Mouse (Mus musculus): Measurements from ENCODE around the gene Xpnpep1. TPM values are rescaled to one million over a fixed set of nuclear protein-coding genes. Genes with fewer than 3 reads are reported as not detected.

The Xpnpep1 gene
- polyA plus RNA-seq, 1 experiment, result 64.2 TPM

DNA sequence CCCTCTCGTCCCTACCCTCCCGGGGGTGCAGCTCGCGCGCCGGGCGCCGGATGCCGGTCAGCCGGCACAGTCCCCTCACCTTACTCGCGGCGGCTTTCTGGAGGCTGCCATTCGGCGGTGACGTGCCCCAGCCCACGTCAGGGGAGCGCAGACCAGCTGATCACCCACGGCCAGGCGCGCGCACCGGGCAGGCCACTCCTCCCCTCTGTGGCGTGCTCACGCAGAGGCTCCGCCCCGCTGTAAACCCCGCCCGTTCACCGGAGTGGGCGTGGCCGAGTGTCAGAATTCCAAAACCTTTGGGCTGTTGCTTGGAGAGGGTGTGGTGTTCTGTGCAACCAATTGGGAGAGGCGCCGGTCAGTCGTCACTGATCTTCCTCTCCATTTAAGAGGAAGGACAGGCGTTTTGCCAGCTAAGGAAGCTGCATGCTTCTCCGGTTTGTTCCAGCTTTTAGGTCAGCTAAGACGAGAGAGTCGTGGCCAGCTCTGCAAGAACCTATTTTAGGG is 1.5 kb downstream of the Xpnpep1 start:
- peak; percentile 100 for DNase-seq
- no peak for TF ChIP-seq CTCF (IDR thresholded peaks at IDR 0.05; ENCODE audit: insufficient read depth, low read length)
- peak; percentile 71; the same call in 1 of the 2 replicates for TF ChIP-seq POLR2A (IDR thresholded peaks at IDR 0.05; ENCODE audit: borderline replicate concordance, extremely low read depth, low read depth, low read length)
- WGBS, result under 1% methylated on average over 39 of the region's 39 CpGs
- Histone ChIP-seq H3K4me3 (replicated peaks; ENCODE audit: extremely low read depth, low read depth, low read length) (peak overlapping the region; percentile 72), H3K4me1 (ENCODE audit: control insufficient read depth, insufficient read depth, low read length) (peaks cover 17% of the 10 kb centered on the region)

DNA sequence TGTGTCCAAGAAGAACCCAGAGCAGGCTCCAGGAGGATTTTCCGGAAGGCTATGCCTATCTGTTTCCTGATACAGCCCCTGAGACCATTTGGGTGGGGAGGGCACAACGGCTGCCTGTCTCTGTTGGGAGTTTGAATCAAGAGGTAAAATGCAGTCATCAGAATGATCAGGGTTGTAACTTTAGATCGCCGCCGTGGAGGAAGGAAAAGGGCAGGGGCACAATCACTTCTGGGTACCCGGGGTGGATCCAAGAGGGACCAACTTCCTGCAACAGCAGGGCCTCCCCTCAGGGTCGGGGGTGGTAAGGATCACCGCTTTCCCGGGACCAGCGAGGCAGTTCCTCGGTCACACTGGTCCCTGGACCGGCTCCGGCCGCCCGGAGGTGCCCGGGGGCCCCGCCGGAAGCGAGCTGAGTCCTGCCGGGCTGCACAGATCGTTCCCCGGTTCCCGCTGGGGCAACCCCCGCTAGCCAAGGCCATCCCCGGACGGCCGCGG is 2.0 kb downstream of the Xpnpep1 start:
- Histone ChIP-seq H3K4me3 (replicated peaks; ENCODE audit: extremely low read depth, low read depth, low read length) (peak overlapping the region; percentile 72), H3K4me1 (ENCODE audit: control insufficient read depth, insufficient read depth, low read length) (peaks cover 17% of the 10 kb centered on the region)
- no peak for DNase-seq
- under 1% methylated on average over 28 of the region's 28 CpGs for WGBS
- TF ChIP-seq POLR2A (IDR thresholded peaks at IDR 0.05; ENCODE audit: borderline replicate concordance, extremely low read depth, low read depth, low read length) (peak; percentile 31; the same call in 1 of the 2 replicates), CTCF (IDR thresholded peaks at IDR 0.05; ENCODE audit: insufficient read depth, low read length) (no peak)

DNA sequence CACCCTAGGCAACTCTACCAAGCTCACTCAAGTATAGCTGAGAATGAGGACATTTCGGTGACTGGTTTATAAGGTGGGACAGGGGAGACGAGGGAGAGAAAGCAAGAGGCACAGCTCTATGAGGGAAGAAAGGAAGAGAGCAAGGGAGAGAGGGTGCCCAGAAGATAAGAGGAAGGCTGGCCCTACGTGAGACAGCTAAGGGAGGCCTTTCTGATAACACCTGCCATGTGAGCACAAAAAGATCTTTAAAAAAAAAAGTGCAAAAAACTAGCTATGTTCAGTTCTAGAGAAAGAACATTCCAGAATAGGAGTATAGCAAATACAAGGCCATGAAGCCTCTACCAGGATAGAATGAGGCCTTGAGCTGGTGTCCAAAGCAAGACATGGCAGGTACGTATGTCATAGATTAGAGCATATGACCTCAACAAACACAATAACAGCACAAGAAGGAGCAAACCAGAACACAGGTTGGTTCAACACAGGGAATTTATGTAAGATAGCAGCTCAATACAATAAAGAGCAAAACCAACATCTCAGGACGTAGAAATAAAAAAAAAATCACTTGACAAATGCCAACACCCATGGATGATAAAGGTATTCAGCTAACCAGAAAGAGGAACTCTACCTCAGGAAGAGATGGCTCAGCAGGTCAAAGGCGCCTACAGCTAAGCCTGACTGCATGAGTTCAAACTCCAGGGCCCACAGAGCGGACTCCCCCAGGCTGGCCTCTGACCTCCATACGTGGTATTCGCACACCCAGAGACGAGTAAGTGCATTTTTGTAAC is 6.7 kb downstream of the Xpnpep1 start:
- Histone ChIP-seq H3K4me3 (replicated peaks; ENCODE audit: extremely low read depth, low read depth, low read length) (no peak overlapping the region), H3K4me1 (ENCODE audit: control insufficient read depth, insufficient read depth, low read length) (peaks cover 8% of the 10 kb centered on the region; the same call in 1 of the 2 replicates)
- 89% methylated on average over 10 of the region's 10 CpGs for WGBS
- DNase-seq, result no peak
- TF ChIP-seq POLR2A (IDR thresholded peaks at IDR 0.05; ENCODE audit: borderline replicate concordance, extremely low read depth, low read depth, low read length) (no peak), CTCF (IDR thresholded peaks at IDR 0.05; ENCODE audit: insufficient read depth, low read length) (no peak)

DNA sequence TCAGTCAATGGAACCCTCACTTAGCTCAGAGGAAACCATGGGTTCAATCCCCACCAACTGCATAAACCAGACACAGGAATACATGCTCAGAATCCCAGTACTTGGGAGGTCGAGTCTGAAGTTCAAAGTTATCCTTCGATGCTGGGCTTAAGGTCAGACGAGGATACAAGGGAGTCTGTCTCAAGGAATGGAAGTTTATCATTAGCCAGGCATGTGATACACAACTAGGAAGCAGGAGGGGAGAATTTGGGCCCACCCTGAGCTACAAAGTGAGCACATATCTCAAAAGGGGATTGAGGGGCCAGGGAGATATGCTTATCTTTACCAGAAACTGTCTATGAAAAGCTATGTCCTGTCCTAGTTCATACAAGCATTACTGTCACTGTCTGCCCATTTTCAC is 7.4 kb downstream of the Xpnpep1 start:
- no peak for DNase-seq
- no peak for TF ChIP-seq POLR2A (IDR thresholded peaks at IDR 0.05; ENCODE audit: borderline replicate concordance, extremely low read depth, low read depth, low read length)
- no peak for TF ChIP-seq CTCF (IDR thresholded peaks at IDR 0.05; ENCODE audit: insufficient read depth, low read length)
- Histone ChIP-seq H3K4me1 (ENCODE audit: control insufficient read depth, insufficient read depth, low read length) (peaks cover 8% of the 10 kb centered on the region; the same call in 1 of the 2 replicates), H3K4me3 (replicated peaks; ENCODE audit: extremely low read depth, low read depth, low read length) (no peak overlapping the region)
- 62% methylated on average over 3 of the region's 3 CpGs for WGBS

DNA sequence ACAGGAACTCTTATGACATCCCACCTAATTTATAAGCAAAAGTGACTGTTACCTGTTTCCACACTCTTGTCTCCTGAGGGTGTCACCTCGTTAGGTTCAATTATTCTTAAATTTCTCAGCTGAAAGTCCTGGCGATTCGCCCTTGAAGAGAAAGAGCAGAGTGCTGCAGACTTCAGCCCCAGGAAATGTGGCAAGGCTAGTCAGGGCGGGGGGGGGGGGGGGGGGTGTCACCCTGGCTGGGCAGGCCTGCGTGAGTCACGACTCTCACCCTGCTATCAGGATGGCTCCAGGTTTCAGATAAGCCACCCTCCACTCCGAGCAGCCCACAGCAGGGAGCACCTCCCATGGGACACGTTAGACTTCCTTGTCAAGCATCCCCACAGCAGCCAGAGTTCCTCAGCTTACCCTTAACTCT is 8.1 kb downstream of the Xpnpep1 start:
- 41% methylated on average over 8 of the region's 8 CpGs for WGBS
- DNase-seq, result no peak
- no peak for TF ChIP-seq CTCF (IDR thresholded peaks at IDR 0.05; ENCODE audit: insufficient read depth, low read length)
- no peak for TF ChIP-seq POLR2A (IDR thresholded peaks at IDR 0.05; ENCODE audit: borderline replicate concordance, extremely low read depth, low read depth, low read length)
- Histone ChIP-seq H3K4me3 (replicated peaks; ENCODE audit: extremely low read depth, low read depth, low read length) (no peak overlapping the region), H3K4me1 (ENCODE audit: control insufficient read depth, insufficient read depth, low read length) (peaks cover 3% of the 10 kb centered on the region; the same call in 1 of the 2 replicates)

DNA sequence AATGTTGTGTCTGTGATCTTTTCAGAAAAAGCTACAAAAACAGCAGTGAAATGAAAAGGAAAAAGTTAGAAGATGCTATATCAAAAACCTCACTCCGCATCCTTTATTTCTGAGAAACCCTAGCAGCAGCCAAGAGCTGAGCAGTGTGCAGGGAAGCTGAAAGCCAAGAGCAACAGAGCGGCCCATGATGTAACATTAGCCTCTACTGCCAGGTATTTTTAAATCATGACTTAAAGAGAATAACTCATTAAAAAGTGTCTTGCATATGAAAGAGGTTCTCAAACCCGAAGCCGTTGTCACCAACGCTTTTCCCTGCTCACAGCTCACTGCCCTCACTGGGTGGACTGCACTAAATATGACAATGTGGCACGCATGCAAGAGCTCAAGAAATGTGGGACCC is 9.7 kb downstream of the Xpnpep1 start:
- 92% methylated on average over 6 of the region's 6 CpGs for WGBS
- H3K4me3 ChIP-seq (replicated peaks; ENCODE audit: extremely low read depth, low read depth, low read length), result no peak overlapping the region
- no peak for DNase-seq
- H3K4me1 ChIP-seq (ENCODE audit: control insufficient read depth, insufficient read depth, low read length), result no peaks in the 10 kb centered on the region; the same call in 1 of the 2 replicates
- no peak for TF ChIP-seq CTCF (IDR thresholded peaks at IDR 0.05; ENCODE audit: insufficient read depth, low read length)
- TF ChIP-seq POLR2A (IDR thresholded peaks at IDR 0.05; ENCODE audit: borderline replicate concordance, extremely low read depth, low read depth, low read length), result no peak

DNA sequence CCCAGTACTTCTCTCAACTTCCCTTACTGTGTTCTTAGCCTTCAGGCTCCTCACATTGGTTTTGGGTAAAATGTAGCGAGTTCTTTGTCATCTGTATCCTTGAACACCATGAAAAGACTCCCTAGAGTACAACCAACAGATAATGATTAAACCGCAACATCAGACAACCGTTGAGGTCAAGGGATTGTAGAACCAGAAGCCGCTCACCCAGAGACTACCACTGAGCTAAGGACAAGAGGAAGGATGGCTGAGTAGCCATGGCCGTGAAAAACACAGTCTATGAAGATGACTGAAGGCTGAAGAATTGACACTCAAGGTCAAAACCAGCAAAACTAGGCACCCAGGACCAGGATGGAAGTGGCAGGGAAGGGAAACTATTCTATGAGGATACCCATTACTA is 10.3 kb downstream of the Xpnpep1 start:
- 96% methylated on average over 5 of the region's 5 CpGs for WGBS
- TF ChIP-seq POLR2A (IDR thresholded peaks at IDR 0.05; ENCODE audit: borderline replicate concordance, extremely low read depth, low read depth, low read length), result no peak
- no peak for DNase-seq
- Histone ChIP-seq H3K4me3 (replicated peaks; ENCODE audit: extremely low read depth, low read depth, low read length) (no peak overlapping the region), H3K4me1 (ENCODE audit: control insufficient read depth, insufficient read depth, low read length) (no peaks in the 10 kb centered on the region; the same call in 1 of the 2 replicates)

DNA sequence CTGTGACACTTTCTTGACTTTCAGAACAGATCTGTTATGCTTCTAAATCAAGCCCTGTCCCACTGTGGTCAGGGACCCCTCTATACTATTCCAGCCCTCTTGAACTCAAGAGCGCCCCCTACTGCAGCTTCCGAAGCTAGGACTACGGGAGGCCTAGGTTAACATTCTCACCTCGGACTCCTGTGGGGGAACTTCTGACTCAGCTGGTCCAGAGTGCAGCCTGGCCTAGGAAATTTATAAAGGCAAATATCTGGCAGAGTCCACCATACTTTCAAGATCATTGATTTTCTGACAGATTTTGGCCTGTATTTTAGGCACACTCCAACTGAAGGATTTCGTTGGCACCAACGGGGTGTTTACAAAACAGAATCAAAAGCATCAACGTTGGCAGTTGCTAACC is 11.0 kb downstream of the Xpnpep1 start:
- no peak for DNase-seq
- no peak overlapping the region for H3K4me3 ChIP-seq (replicated peaks; ENCODE audit: extremely low read depth, low read depth, low read length)
- 87% methylated on average over 7 of the region's 7 CpGs for WGBS
- TF ChIP-seq POLR2A (IDR thresholded peaks at IDR 0.05; ENCODE audit: borderline replicate concordance, extremely low read depth, low read depth, low read length) (no peak), CTCF (IDR thresholded peaks at IDR 0.05; ENCODE audit: insufficient read depth, low read length) (no peak)
- H3K4me1 ChIP-seq (ENCODE audit: control insufficient read depth, insufficient read depth, low read length), result no peaks in the 10 kb centered on the region; the same call in 1 of the 2 replicates

DNA sequence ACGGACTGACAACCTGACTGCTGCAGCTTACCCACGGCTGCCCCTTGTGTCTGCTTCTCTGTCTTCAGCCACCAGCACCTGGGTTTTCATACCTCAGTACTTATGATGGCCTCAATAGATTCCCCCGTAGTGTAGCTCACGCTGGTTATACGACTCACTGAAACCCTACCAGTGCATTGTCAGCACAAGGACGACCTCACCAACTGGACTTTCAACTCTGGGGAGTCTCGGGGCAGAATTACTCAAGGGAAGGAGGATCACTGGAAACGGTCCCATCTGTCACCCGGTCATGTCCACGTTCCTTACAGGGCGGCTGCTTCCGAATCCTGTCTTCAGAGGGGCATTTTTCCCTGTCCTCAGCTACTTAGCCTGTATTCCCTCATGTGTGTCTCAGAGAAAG is 11.8 kb downstream of the Xpnpep1 start:
- 81% methylated on average over 12 of the region's 12 CpGs for WGBS
- no peak for DNase-seq
- no peak for TF ChIP-seq CTCF (IDR thresholded peaks at IDR 0.05; ENCODE audit: insufficient read depth, low read length)
- no peak for TF ChIP-seq POLR2A (IDR thresholded peaks at IDR 0.05; ENCODE audit: borderline replicate concordance, extremely low read depth, low read depth, low read length)
- H3K4me1 ChIP-seq (ENCODE audit: control insufficient read depth, insufficient read depth, low read length), result no peaks in the 10 kb centered on the region; the same call in 1 of the 2 replicates
- no peak overlapping the region for H3K4me3 ChIP-seq (replicated peaks; ENCODE audit: extremely low read depth, low read depth, low read length)

DNA sequence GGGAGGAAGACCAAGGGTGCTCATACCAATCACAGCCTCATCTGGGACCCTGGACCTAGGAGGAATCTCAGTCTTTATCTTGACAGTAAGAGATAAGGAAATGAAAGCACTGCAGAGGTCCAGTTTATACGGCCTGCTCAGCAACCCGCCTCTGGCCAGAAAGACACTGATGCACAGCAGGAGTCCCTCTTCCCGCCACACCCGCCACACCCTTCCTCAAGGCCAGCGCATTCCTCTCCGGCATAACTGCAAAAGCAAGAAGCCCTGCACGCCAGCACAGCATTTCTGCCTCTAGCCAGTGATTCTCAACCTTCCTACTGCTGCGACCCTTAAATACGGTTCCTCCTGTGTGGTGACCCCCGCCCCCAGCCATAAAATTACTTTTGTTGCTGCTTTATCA is 16.8 kb downstream of the Xpnpep1 start:
- no peak for TF ChIP-seq POLR2A (IDR thresholded peaks at IDR 0.05; ENCODE audit: borderline replicate concordance, extremely low read depth, low read depth, low read length)
- TF ChIP-seq CTCF (IDR thresholded peaks at IDR 0.05; ENCODE audit: insufficient read depth, low read length), result no peak
- Histone ChIP-seq H3K4me1 (ENCODE audit: control insufficient read depth, insufficient read depth, low read length) (peaks cover 20% of the 10 kb centered on the region), H3K4me3 (replicated peaks; ENCODE audit: extremely low read depth, low read depth, low read length) (no peak overlapping the region)
- no peak for DNase-seq
- WGBS, result 53% methylated on average over 10 of the region's 10 CpGs
